15 mouse cellular contexts compared by ENCODE assay signal in the genomic region with DNA sequence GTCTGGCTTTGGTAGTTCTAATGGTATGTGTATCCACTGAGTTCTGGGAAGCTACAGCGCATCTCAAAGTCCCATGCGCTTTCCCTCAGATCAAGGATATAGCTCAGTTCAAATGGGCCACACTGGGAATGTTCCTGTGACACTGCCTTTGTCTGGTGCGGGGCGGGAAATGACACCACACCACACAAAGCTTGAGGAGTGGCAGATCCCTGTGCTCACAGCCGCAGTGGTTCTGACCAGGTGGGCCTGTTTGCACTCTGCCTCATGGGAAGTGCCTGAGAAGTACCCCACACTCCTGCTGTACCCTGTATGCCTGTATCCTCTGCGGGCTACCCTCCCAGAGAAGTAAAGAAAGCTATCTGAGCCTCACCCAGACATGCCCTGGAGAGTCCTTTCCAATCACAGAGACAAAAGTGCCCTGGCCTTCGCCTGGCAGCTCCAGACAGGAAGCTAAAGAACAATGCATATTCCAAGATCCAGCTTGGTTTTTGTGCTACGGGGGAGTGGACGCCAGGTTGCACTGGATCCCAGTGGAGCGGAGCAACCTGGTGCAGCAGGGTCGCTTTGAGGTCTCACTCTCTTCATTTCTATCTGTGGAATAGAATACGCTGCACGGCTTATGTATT. TPM values are rescaled to one million over a fixed set of nuclear protein-coding genes. Genes with fewer than 3 reads are reported as not detected.
A peak's percentile ranks its signal among the peaks of the same experiment; 100 is the strongest.
DNase-seq lines count a peak whose midpoint lies in the region; ATAC-seq lines count a peak whose summit lies in the region.
"Had no signal": no experiment of that assay in that cellular context is flagged by ENCODE, and none has a peak within 500 bp of the region (broad histone marks: within the 10 kb centered on the region; RNA-seq: fewer than 3 reads in every experiment).

No protein-coding gene starts in this region.

- no peaks in the 10 kb centered on the region for H3K9me3 ChIP-seq in forebrain, embryonic 15.5 days
- H3K9me3 ChIP-seq in forebrain, embryonic 16.5 days (ENCODE audit: control insufficient read depth, low read length): no peaks in the 10 kb centered on the region
- no peaks in the 10 kb centered on the region for H3K9me3 ChIP-seq in kidney, embryonic 16.5 days (ENCODE audit: low read length)
- H3K9me3 ChIP-seq in heart, embryonic 16.5 days (replicated peaks; ENCODE audit: control insufficient read depth, low read length): no peaks in the 10 kb centered on the region
- H3K9me3 ChIP-seq: embryonic facial prominence, embryonic 13.5 days; G1E; intestine, embryonic 15.5 days had no signal

- H3K27me3 ChIP-seq in forebrain, embryonic 15.5 days: no peaks in the 10 kb centered on the region
- H3K27me3 ChIP-seq in forebrain, embryonic 16.5 days (replicated peaks; ENCODE audit: control insufficient read depth, insufficient read depth, low read length): no peaks in the 10 kb centered on the region
- H3K27me3 ChIP-seq in kidney, embryonic 16.5 days (ENCODE audit: insufficient read depth, low read length): no peaks in the 10 kb centered on the region
- peaks cover 3% of the 10 kb centered on the region for H3K27me3 ChIP-seq in heart, embryonic 16.5 days (ENCODE audit: control insufficient read depth, insufficient read depth, low read length)
- H3K27me3 ChIP-seq: embryonic facial prominence, embryonic 13.5 days; intestine, embryonic 15.5 days had no signal

- intact Hi-C loops in gastrocnemius, postnatal 14 days (cut with DNase I; ENCODE audit: low total_unique reads): no loop called here

- ATAC-seq in forebrain, embryonic 15.5 days (replicated peaks): no peak
- no peak for ATAC-seq in forebrain, embryonic 16.5 days
- ATAC-seq in kidney, embryonic 16.5 days (ENCODE audit: low FRiP score, low TSS enrichment): no peak
- ATAC-seq in heart, embryonic 16.5 days (replicated peaks; ENCODE audit: extremely low read depth, insufficient read depth, low FRiP score): no peak
- ATAC-seq: intestine, embryonic 15.5 days had no signal

- no peaks in the 10 kb centered on the region for H3K36me3 ChIP-seq in forebrain, embryonic 15.5 days
- no peaks in the 10 kb centered on the region for H3K36me3 ChIP-seq in forebrain, embryonic 16.5 days (ENCODE audit: control insufficient read depth, insufficient read depth)
- H3K36me3 ChIP-seq in kidney, embryonic 16.5 days (ENCODE audit: insufficient read depth, low read length): no peaks in the 10 kb centered on the region
- H3K36me3 ChIP-seq in heart, embryonic 16.5 days (ENCODE audit: control insufficient read depth, insufficient read depth): no peaks in the 10 kb centered on the region
- H3K36me3 ChIP-seq: embryonic facial prominence, embryonic 13.5 days; G1E; intestine, embryonic 15.5 days had no signal

- H3K4me2 ChIP-seq in forebrain, embryonic 15.5 days (replicated peaks): no peak overlapping the region
- no peak overlapping the region for H3K4me2 ChIP-seq in forebrain, embryonic 16.5 days (ENCODE audit: low read length)
- H3K4me2 ChIP-seq in kidney, embryonic 16.5 days (replicated peaks; ENCODE audit: low read depth, low read length): no peak overlapping the region
- no peak overlapping the region for H3K4me2 ChIP-seq in heart, embryonic 16.5 days (ENCODE audit: low read depth, low read length)
- H3K4me2 ChIP-seq: embryonic facial prominence, embryonic 13.5 days; intestine, embryonic 15.5 days had no signal

- no peak overlapping the region for H3K9ac ChIP-seq in forebrain, embryonic 15.5 days (replicated peaks)
- no peak overlapping the region for H3K9ac ChIP-seq in forebrain, embryonic 16.5 days (replicated peaks; ENCODE audit: low read depth, low read length)
- 0 out of 2 replicates have a peak overlapping the region, but pooled peaks have one; percentile 22 for H3K9ac ChIP-seq in kidney, embryonic 16.5 days (replicated peaks; ENCODE audit: low read length)
- no peak overlapping the region for H3K9ac ChIP-seq in heart, embryonic 16.5 days (ENCODE audit: low read length)
- H3K9ac ChIP-seq: embryonic facial prominence, embryonic 13.5 days; intestine, embryonic 15.5 days had no signal

- WGBS in forebrain, embryonic 15.5 days: 90% methylated on average over 13 of the region's 13 CpGs
- 91% methylated on average over 13 of the region's 13 CpGs for WGBS in forebrain, embryonic 16.5 days
- 69% methylated on average over 13 of the region's 13 CpGs for WGBS in kidney, embryonic 16.5 days
- WGBS in heart, embryonic 16.5 days: 77% methylated on average over 13 of the region's 13 CpGs

- no peaks in the 10 kb centered on the region for H3K4me1 ChIP-seq in forebrain, embryonic 15.5 days
- H3K4me1 ChIP-seq in forebrain, embryonic 16.5 days (replicated peaks; ENCODE audit: control insufficient read depth, insufficient read depth, low read length): 0 out of 2 replicates have a peak, but pooled peaks cover 2% of the 10 kb centered on the region
- H3K4me1 ChIP-seq in kidney, embryonic 16.5 days (ENCODE audit: insufficient read depth, low read length): peaks cover 19% of the 10 kb centered on the region
- peaks cover 6% of the 10 kb centered on the region for H3K4me1 ChIP-seq in heart, embryonic 16.5 days (ENCODE audit: control insufficient read depth, insufficient read depth, low read length)
- H3K4me1 ChIP-seq: embryonic facial prominence, embryonic 13.5 days; intestine, embryonic 15.5 days had no signal

- no peak for DNase-seq in kidney, adult 8-10 months
- DNase-seq in lung, postnatal 25 days (ENCODE audit: low spot score): peak; percentile 38
- no peak for DNase-seq in adrenal gland, adult 18-20 months (ENCODE audit: low spot score in 2 of 2)
- DNase-seq in gastrocnemius, postnatal 14 days: no peak
- DNase-seq: cerebellum, postnatal 14 days; retina, postnatal 1 day; thymus, adult 18-20 months had no signal

- H3K27ac ChIP-seq in forebrain, embryonic 15.5 days (replicated peaks): 0 out of 2 replicates have a peak overlapping the region, but pooled peaks have one; percentile 31
- no peak overlapping the region for H3K27ac ChIP-seq in forebrain, embryonic 16.5 days (ENCODE audit: low read length)
- peak overlapping the region; percentile 22 for H3K27ac ChIP-seq in kidney, embryonic 16.5 days (ENCODE audit: low read length)
- peak overlapping the region; percentile 51 for H3K27ac ChIP-seq in heart, embryonic 16.5 days (ENCODE audit: low read length)
- H3K27ac ChIP-seq: embryonic facial prominence, embryonic 13.5 days; intestine, embryonic 15.5 days; left cerebral cortex, adult 2 months had no signal

- no peak overlapping the region for H3K4me3 ChIP-seq in forebrain, embryonic 15.5 days
- H3K4me3 ChIP-seq in forebrain, embryonic 16.5 days (replicated peaks; ENCODE audit: low read length): no peak overlapping the region
- no peak overlapping the region for H3K4me3 ChIP-seq in kidney, embryonic 16.5 days (ENCODE audit: low read length)
- no peak overlapping the region for H3K4me3 ChIP-seq in heart, embryonic 16.5 days (ENCODE audit: low read length)
- H3K4me3 ChIP-seq: embryonic facial prominence, embryonic 13.5 days; intestine, embryonic 15.5 days; left cerebral cortex, adult 2 months had no signal

RNA-seq across cellular contexts. Expression of a gene that starts 30.3 kb away (rescaled TPM):
- polyA plus RNA-seq in forebrain, embryonic 15.5 days (2015; fragmentation: Nextera tagmentation; extraction: Ambion mirVana): 134 and 139 TPM in 2 replicates
- 153 and 163 TPM in 2 replicates for polyA plus RNA-seq in forebrain, embryonic 16.5 days (2015; fragmentation: Nextera tagmentation; extraction: Ambion mirVana)
- polyA plus RNA-seq in kidney, embryonic 16.5 days (2015; fragmentation: Nextera tagmentation; extraction: Ambion mirVana): 21.5 and 24.1 TPM in 2 replicates
- 11.0 and 11.1 TPM in 2 replicates for polyA plus RNA-seq in heart, embryonic 16.5 days (2015; fragmentation: Nextera tagmentation; extraction: Ambion mirVana)
- total RNA-seq in adrenal gland, adult 18-20 months (2021): 10 to 100 TPM; 31.1 to 32.0 TPM
- total RNA-seq in gastrocnemius, postnatal 14 days (2021): 10 to 100 TPM; 23.7 to 57.8 TPM
- polyA plus RNA-seq: G1E had no signal
